Mouse (Mus musculus) embryonic facial prominence, embryonic 12.5 days (tissue): ENCODE results near the gene Stk11. TPM values are rescaled to one million over a fixed set of nuclear protein-coding genes. Genes with fewer than 3 reads are reported as not detected.

Experiments used
- ATAC-seq: fragments of 200-750 bp; cut with Nextera tagmentation; 2 replicates; pipeline ENCODE4 v1.8.0; 2017; ENCODE audit not compliant: insufficient number of reproducible peaks, insufficient read depth, low FRiP score, low TSS enrichment
- H3K27ac ChIP-seq: fragments of 300-500 bp; sonication (generic); 2 replicates; pipeline ENCODE4 v1.5.1; 2016; ENCODE audit warnings: mild to moderate bottlenecking
- H3K27me3 ChIP-seq: fragments of 300-500 bp; sonication (generic); 2 replicates; pipeline ENCODE4 v1.6.1; 2016; ENCODE audit warnings: mild to moderate bottlenecking, moderate library complexity
- H3K36me3 ChIP-seq: fragments of 300-500 bp; sonication (generic); 2 replicates; pipeline ENCODE4 v1.6.1; 2016; ENCODE audit warnings: mild to moderate bottlenecking
- H3K4me1 ChIP-seq: fragments of 300-500 bp; sonication (generic); 2 replicates; pipeline ENCODE4 v1.6.1; 2016
- H3K4me2 ChIP-seq: fragments of 300-500 bp; sonication (generic); replicated peaks from 2 replicates; pipeline ENCODE4 v1.6.1; 2016; ENCODE audit warnings: mild to moderate bottlenecking, moderate library complexity
- H3K4me3 ChIP-seq: fragments of 300-500 bp; sonication (generic); 2 replicates; pipeline ENCODE4 v1.5.1; 2016; ENCODE audit warnings: mild to moderate bottlenecking
- H3K9ac ChIP-seq: fragments of 300-500 bp; sonication (generic); 2 replicates; pipeline ENCODE4 v1.6.1; 2016; ENCODE audit warnings: mild to moderate bottlenecking, moderate library complexity
- H3K9me3 ChIP-seq: fragments of 300-500 bp; sonication (generic); 2 replicates; pipeline ENCODE4 v1.6.1; 2016; ENCODE audit warnings: mild to moderate bottlenecking, moderate library complexity
- WGBS: fragments of 180-500 bp; shearing (Covaris S2); methylation state at CpG from one replicate; pipeline ENCODE4 v1.1.7; 2016; 5-methylcytosine and 5-hydroxymethylcytosine counted together
- polyA plus RNA-seq: library from polyadenylated mRNA; unstranded; fragments of >200 nt; fragmentation: Nextera tagmentation; extraction: Ambion mirVana; gene quantifications from 2 replicates; pipeline ENCODE4 v1.2.1, GENCODE M21; 2016

Stk11 gene
- polyA plus RNA-seq, 1 experiment from 2014 or later: 17.2 TPM

GRCm38 (mm10) chr10:80177441-80178279 lies 62.1 kb downstream of the Stk11 start:
- H3K4me1 ChIP-seq: peaks cover 27% of the 10 kb centered on the region
- no peaks in the 10 kb centered on the region for H3K9me3 ChIP-seq
- no peak overlapping the region for H3K27ac ChIP-seq
- H3K9ac ChIP-seq: no peak overlapping the region
- 72% methylated on average over 7 of the region's 7 CpGs for WGBS
- H3K4me2 ChIP-seq: no peak overlapping the region
- no peak for ATAC-seq
- no peak overlapping the region for H3K4me3 ChIP-seq
- H3K27me3 ChIP-seq: no peaks in the 10 kb centered on the region
- H3K36me3 ChIP-seq: peaks cover under 1% of the 10 kb centered on the region; the same call in 1 of the 2 replicates

DNA sequence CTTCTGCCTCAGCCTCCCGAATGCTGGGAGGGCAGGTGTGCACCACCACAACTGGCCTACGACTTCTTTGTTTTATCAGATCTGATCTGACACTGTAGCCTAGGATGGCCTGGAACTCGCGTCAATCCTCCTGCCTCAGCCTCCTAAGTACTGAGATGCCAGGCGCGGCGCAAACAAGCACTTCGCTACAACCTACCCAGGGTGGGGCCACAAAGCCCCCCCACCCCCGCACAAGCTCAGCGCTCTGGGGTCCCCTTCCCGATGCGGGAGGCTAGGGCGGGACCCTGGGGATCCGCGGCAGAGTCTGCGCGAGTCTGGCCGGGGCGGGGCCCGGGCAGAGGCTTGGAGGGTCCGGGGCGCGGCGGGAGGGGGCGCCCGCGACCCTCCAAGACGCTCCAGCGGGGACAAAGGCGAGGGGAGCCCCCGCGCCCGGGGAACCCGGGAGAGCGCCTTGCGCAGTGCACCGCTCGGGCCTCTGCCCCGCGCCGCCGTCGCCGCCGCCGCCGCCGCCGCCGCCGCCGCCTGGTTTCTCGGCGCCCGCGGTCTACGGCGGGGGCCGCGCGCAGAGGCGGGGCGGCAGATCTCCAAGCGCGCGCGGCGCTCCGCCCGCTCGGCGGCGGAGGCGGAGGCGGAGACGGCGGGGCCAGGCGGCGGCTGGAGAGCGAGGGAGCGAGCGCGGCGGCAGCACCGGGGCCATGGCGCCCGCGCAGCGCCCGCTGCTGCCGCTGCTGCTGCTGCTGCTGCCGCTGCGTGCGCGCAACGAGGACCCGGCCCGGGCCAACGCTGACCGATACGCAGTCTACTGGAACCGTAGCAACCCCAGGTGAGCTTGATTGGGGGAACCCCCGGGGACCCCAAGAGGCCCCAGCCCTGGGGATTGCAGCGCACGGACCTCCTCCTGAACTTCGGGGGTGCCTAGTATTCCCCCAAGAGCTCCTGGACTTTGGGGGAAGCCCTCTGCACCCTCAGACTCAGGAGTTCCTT lies 63.8 kb downstream of the Stk11 start, which contains the start of gene Efna2:
Gene Efna2 (plus strand): TSS at position 415 of the 984 bp plus-strand sequence.
- Histone ChIP-seq H3K4me3 (peak within 1 kb of the TSS; percentile 74), H3K27me3 (no peaks in the 10 kb centered on the region), H3K9ac (peak within 1 kb of the TSS; percentile 96), H3K4me2 (peak within 1 kb of the TSS; percentile 92), H3K9me3 (no peaks in the 10 kb centered on the region), H3K27ac (peak within 1 kb of the TSS; percentile 83), H3K36me3 (peaks cover 8% of the 10 kb centered on the region; the same call in 1 of the 2 replicates), H3K4me1 (peaks cover 26% of the 10 kb centered on the region)
- 3% methylated on average over 58 of the region's 106 CpGs for WGBS
- peak; percentile 55 for ATAC-seq

Other genes starting within 250 kb of the Stk11 start
- 10.1 and 11.3 TPM in 2 replicates for gene Prtn3, start 241.3 kb upstream of the Stk11 start, polyA plus RNA-seq
- 169 and 181 TPM in 2 replicates for gene Plppr3, start 241.2 kb upstream of the Stk11 start, polyA plus RNA-seq
- 0.33 and 0.55 TPM in 2 replicates for gene Elane, start 229.6 kb upstream of the Stk11 start, polyA plus RNA-seq
- gene Cfd, start 224.9 kb upstream of the Stk11 start, polyA plus RNA-seq: not detected in 2 replicates
- 60.4 and 60.9 TPM in 2 replicates for gene Med16, start 206.9 kb upstream of the Stk11 start, polyA plus RNA-seq
- gene Gm26602, start 204.9 kb upstream of the Stk11 start, polyA plus RNA-seq: 5.0 and 18.8 TPM in 2 replicates
- 0.85 and 1.4 TPM in 2 replicates for gene Kiss1r, start 198.8 kb upstream of the Stk11 start, polyA plus RNA-seq
- gene R3hdm4, start 194.6 kb upstream of the Stk11 start, polyA plus RNA-seq: 159 and 166 TPM in 2 replicates
- 4.9 and 6.6 TPM in 2 replicates for gene Arid3a, start 188.8 kb upstream of the Stk11 start, polyA plus RNA-seq
- 118 and 120 TPM in 2 replicates for gene Wdr18, start 155.7 kb upstream of the Stk11 start, polyA plus RNA-seq
- 0.50 and 0.92 TPM in 2 replicates for gene Grin3b, start 145.1 kb upstream of the Stk11 start, polyA plus RNA-seq
- 24.3 and 25.9 TPM in 2 replicates for gene Tmem259, start 131.5 kb upstream of the Stk11 start, polyA plus RNA-seq
- 311 and 313 TPM in 2 replicates for gene Cnn2, start 127.2 kb upstream of the Stk11 start, polyA plus RNA-seq
- 2.6 and 3.9 TPM in 2 replicates for gene Abca7, start 119.3 kb upstream of the Stk11 start, polyA plus RNA-seq
- gene Arhgap45, start 99.2 kb upstream of the Stk11 start, polyA plus RNA-seq: 7.1 and 8.1 TPM in 2 replicates
- 227 and 245 TPM in 2 replicates for gene Polr2e, start 76.0 kb upstream of the Stk11 start, polyA plus RNA-seq
- gene Gpx4, start 68.6 kb upstream of the Stk11 start, polyA plus RNA-seq: 475 and 505 TPM in 2 replicates
- gene Sbno2, start 10.2 kb upstream of the Stk11 start, polyA plus RNA-seq: 15.2 and 16.1 TPM in 2 replicates
- gene Atp5d, start 22.8 kb downstream of the Stk11 start, polyA plus RNA-seq: 457 and 481 TPM in 2 replicates
- gene Cbarp, start 25.0 kb downstream of the Stk11 start, polyA plus RNA-seq: 8.4 and 8.5 TPM in 2 replicates
- 33.4 and 35.1 TPM in 2 replicates for gene Midn, start 32.5 kb downstream of the Stk11 start, polyA plus RNA-seq
- gene Cirbp, start 50.2 kb downstream of the Stk11 start, polyA plus RNA-seq: 151 and 159 TPM in 2 replicates
- gene 1600002K03Rik, start 57.1 kb downstream of the Stk11 start, polyA plus RNA-seq: 11.6 and 13.0 TPM in 2 replicates
- 55.8 and 56.9 TPM in 2 replicates for gene Efna2, start 63.7 kb downstream of the Stk11 start, polyA plus RNA-seq
- 85.1 and 93.4 TPM in 2 replicates for gene Mum1, start 110.6 kb downstream of the Stk11 start, polyA plus RNA-seq
- 260 and 269 TPM in 2 replicates for gene Ndufs7, start 133.3 kb downstream of the Stk11 start, polyA plus RNA-seq
- gene Gamt, start 145.2 kb downstream of the Stk11 start, polyA plus RNA-seq: 33.8 and 38.6 TPM in 2 replicates
- gene Dazap1, start 145.7 kb downstream of the Stk11 start, polyA plus RNA-seq: 70.7 and 71.8 TPM in 2 replicates
- gene Rps15, start 176.7 kb downstream of the Stk11 start, polyA plus RNA-seq: 851 and 902 TPM in 2 replicates
- 18.3 and 21.7 TPM in 2 replicates for gene Apc2, start 180.2 kb downstream of the Stk11 start, polyA plus RNA-seq
- 50.0 and 50.3 TPM in 2 replicates for gene 2310011J03Rik, start 204.7 kb downstream of the Stk11 start, polyA plus RNA-seq
- gene Pcsk4, start 213.7 kb downstream of the Stk11 start, polyA plus RNA-seq: 4.5 and 5.1 TPM in 2 replicates
- gene Reep6, start 214.2 kb downstream of the Stk11 start, polyA plus RNA-seq: 4.2 and 5.7 TPM in 2 replicates
- 1.0 and 2.2 TPM in 2 replicates for gene Adamtsl5, start 232.6 kb downstream of the Stk11 start, polyA plus RNA-seq
- gene Plk5, start 240.7 kb downstream of the Stk11 start, polyA plus RNA-seq: 0.87 and 1.2 TPM in 2 replicates